Mouse (Mus musculus) stomach, postnatal 0 days (tissue): ENCODE results near the gene Col23a1. TPM values are rescaled to one million over a fixed set of nuclear protein-coding genes. Genes with fewer than 3 reads are reported as not detected.

Source experiments
- ATAC-seq: fragments of 200-750 bp; cut with Nextera tagmentation; 2 replicates; pipeline ENCODE4 v1.8.0; 2017; ENCODE audit not compliant: low FRiP score, low TSS enrichment
- DNase-seq: peaks from one replicate; pipeline ENCODE4 v3.0.0-alpha.2; 2016; ENCODE audit warnings: low spot score
- H3K27ac ChIP-seq: fragments of 300-500 bp; sonication (generic); replicated peaks from 2 replicates; pipeline ENCODE4 v1.5.1; 2014; ENCODE audit warnings: mild to moderate bottlenecking, control low read depth
- H3K27me3 ChIP-seq: fragments of 300-500 bp; sonication (generic); 2 replicates; pipeline ENCODE4 v1.6.1; 2014; ENCODE audit warnings: low read length; ENCODE audit not compliant: control insufficient read depth, insufficient read depth
- H3K36me3 ChIP-seq: fragments of 300-500 bp; sonication (generic); 2 replicates; pipeline ENCODE4 v1.6.1; 2014; ENCODE audit warnings: low read length, mixed read lengths; ENCODE audit not compliant: control insufficient read depth, insufficient read depth
- H3K4me1 ChIP-seq: fragments of 300-500 bp; sonication (generic); replicated peaks from 2 replicates; pipeline ENCODE4 v1.6.1; 2014; ENCODE audit warnings: antibody characterized with exemption; ENCODE audit not compliant: control insufficient read depth, insufficient read depth
- H3K4me2 ChIP-seq: fragments of 300-500 bp; sonication (generic); replicated peaks from 2 replicates; pipeline ENCODE4 v1.6.1; 2014; ENCODE audit warnings: low read depth, mild to moderate bottlenecking, control low read depth, moderate library complexity
- H3K4me3 ChIP-seq: fragments of 300-500 bp; sonication (generic); 2 replicates; pipeline ENCODE4 v1.5.1; 2014; ENCODE audit warnings: low read depth, low read length, control low read depth
- H3K9ac ChIP-seq: fragments of 300-500 bp; sonication (generic); 2 replicates; pipeline ENCODE4 v1.6.1; 2014; ENCODE audit warnings: mild to moderate bottlenecking, low read length, control low read depth, mixed read lengths
- H3K9me3 ChIP-seq: fragments of 300-500 bp; sonication (generic); 2 replicates; pipeline ENCODE4 v1.6.1; 2016; ENCODE audit warnings: low read length; ENCODE audit not compliant: control insufficient read depth
- CTCF ChIP-seq: IDR thresholded peaks from 2 replicates; pipeline ENCODE4 v1.5.1; 2016; ENCODE audit warnings: antibody characterized with exemption, low read depth, mild to moderate bottlenecking, moderate library complexity
- EP300 ChIP-seq: optimal IDR thresholded peaks from 2 replicates; pipeline ENCODE3; 2016; ENCODE audit warnings: antibody characterized with exemption
- WGBS: fragments of 180-500 bp; shearing (Covaris S2); extraction: QIAGEN DNeasy Blood & Tissue Kit; methylation state at CpG from one replicate; pipeline ENCODE4 v1.1.7; 2014; 5-methylcytosine and 5-hydroxymethylcytosine counted together
- polyA plus RNA-seq: library from polyadenylated mRNA; unstranded; fragments of >200 nt; fragmentation: Nextera tagmentation; extraction: Ambion mirVana; gene quantifications from 2 replicates; pipeline ENCODE4 v1.2.1, GENCODE M21; 2015

Col23a1 gene
- polyA plus RNA-seq, 1 experiment from 2014 or later, result 2.5 TPM

- H3K27me3 ChIP-seq, result no peaks in the 10 kb centered on the region
- no peak overlapping the region for H3K27ac ChIP-seq
- H3K4me2 ChIP-seq, result no peak overlapping the region
- H3K4me3 ChIP-seq, result no peak overlapping the region
- no peak for TF ChIP-seq EP300
- TF ChIP-seq CTCF, result no peak
- no peak for DNase-seq
- ATAC-seq, result no peak
- H3K36me3 ChIP-seq, result no peaks in the 10 kb centered on the region
- H3K9me3 ChIP-seq, result no peaks in the 10 kb centered on the region
- H3K9ac ChIP-seq, result no peak overlapping the region
- no peaks in the 10 kb centered on the region for H3K4me1 ChIP-seq
- WGBS, result 63% methylated on average over 4 of the region's 4 CpGs
These were observed 81.6 kb downstream of the Col23a1 start for GRCm38 (mm10) chr11:51371321-51371720.

- ATAC-seq (no peak), DNase-seq (no peak)
- H3K36me3 ChIP-seq, result no peaks in the 10 kb centered on the region
- H3K27me3 ChIP-seq, result no peaks in the 10 kb centered on the region
- no peak overlapping the region for H3K4me3 ChIP-seq
- H3K27ac ChIP-seq, result no peak overlapping the region
- no peaks in the 10 kb centered on the region for H3K9me3 ChIP-seq
- H3K9ac ChIP-seq, result no peak overlapping the region
- H3K4me2 ChIP-seq, result no peak overlapping the region
- 71% methylated on average over 1 of the region's 1 CpGs for WGBS
- no peaks in the 10 kb centered on the region for H3K4me1 ChIP-seq
- TF ChIP-seq EP300 (no peak), CTCF (no peak)
These were observed 82.2 kb downstream of the Col23a1 start for GRCm38 (mm10) chr11:51371926-51372325.

- Histone ChIP-seq H3K27ac (no peak overlapping the region), H3K27me3 (no peaks in the 10 kb centered on the region), H3K4me2 (no peak overlapping the region), H3K9me3 (no peaks in the 10 kb centered on the region), H3K4me3 (no peak overlapping the region), H3K4me1 (no peaks in the 10 kb centered on the region), H3K9ac (no peak overlapping the region), H3K36me3 (no peaks in the 10 kb centered on the region)
- DNase-seq (no peak), ATAC-seq (no peak)
- TF ChIP-seq EP300 (no peak), CTCF (peak; percentile 60)
- 43% methylated on average over 5 of the region's 5 CpGs for WGBS
These were observed 87.5 kb downstream of the Col23a1 start for GRCm38 (mm10) chr11:51377199-51377598.

- WGBS, result 33% methylated on average over 8 of the region's 8 CpGs
- Histone ChIP-seq H3K36me3 (no peaks in the 10 kb centered on the region), H3K27me3 (no peaks in the 10 kb centered on the region), H3K4me3 (no peak overlapping the region), H3K27ac (no peak overlapping the region), H3K9me3 (no peaks in the 10 kb centered on the region), H3K4me2 (no peak overlapping the region), H3K9ac (no peak overlapping the region), H3K4me1 (peaks cover 3% of the 10 kb centered on the region; the same call in 1 of the 2 replicates)
- no peak for TF ChIP-seq CTCF
- no peak for TF ChIP-seq EP300
- ATAC-seq, result peak; percentile 64; the same call in 1 of the 2 replicates
- no peak for DNase-seq
These were observed 99.2 kb downstream of the Col23a1 start for GRCm38 (mm10) chr11:51388892-51389340.

GRCm38 (mm10) chr11:51389763-51390162 lies 100.0 kb downstream of the Col23a1 start:
- WGBS, result 61% methylated on average over 10 of the region's 10 CpGs
- no peak overlapping the region for H3K9ac ChIP-seq
- TF ChIP-seq CTCF, result no peak
- no peak for TF ChIP-seq EP300
- H3K4me1 ChIP-seq, result peaks cover 3% of the 10 kb centered on the region; the same call in 1 of the 2 replicates
- no peak overlapping the region for H3K4me3 ChIP-seq
- H3K27ac ChIP-seq, result no peak overlapping the region
- no peaks in the 10 kb centered on the region for H3K27me3 ChIP-seq
- H3K36me3 ChIP-seq, result no peaks in the 10 kb centered on the region
- no peak for ATAC-seq
- H3K4me2 ChIP-seq, result no peak overlapping the region
- no peaks in the 10 kb centered on the region for H3K9me3 ChIP-seq
- no peak for DNase-seq

- DNase-seq, result no peak
- H3K4me1 ChIP-seq, result peaks cover 3% of the 10 kb centered on the region; the same call in 1 of the 2 replicates
- 58% methylated on average over 3 of the region's 3 CpGs for WGBS
These were observed 100.8 kb downstream of the Col23a1 start for GRCm38 (mm10) chr11:51390521-51390920.

More at GRCm38 (mm10) chr11:51390521-51390920, 100.8 kb downstream of the Col23a1 start:
- Histone ChIP-seq H3K27me3 (no peaks in the 10 kb centered on the region), H3K4me3 (no peak overlapping the region), H3K27ac (no peak overlapping the region), H3K4me2 (no peak overlapping the region), H3K36me3 (no peaks in the 10 kb centered on the region), H3K9me3 (no peaks in the 10 kb centered on the region), H3K9ac (no peak overlapping the region)
- no peak for TF ChIP-seq CTCF
- TF ChIP-seq EP300, result no peak
- no peak for ATAC-seq
